Mouse (Mus musculus): ENCODE data around the gene Pced1b.

Gene Pced1b

DNA sequence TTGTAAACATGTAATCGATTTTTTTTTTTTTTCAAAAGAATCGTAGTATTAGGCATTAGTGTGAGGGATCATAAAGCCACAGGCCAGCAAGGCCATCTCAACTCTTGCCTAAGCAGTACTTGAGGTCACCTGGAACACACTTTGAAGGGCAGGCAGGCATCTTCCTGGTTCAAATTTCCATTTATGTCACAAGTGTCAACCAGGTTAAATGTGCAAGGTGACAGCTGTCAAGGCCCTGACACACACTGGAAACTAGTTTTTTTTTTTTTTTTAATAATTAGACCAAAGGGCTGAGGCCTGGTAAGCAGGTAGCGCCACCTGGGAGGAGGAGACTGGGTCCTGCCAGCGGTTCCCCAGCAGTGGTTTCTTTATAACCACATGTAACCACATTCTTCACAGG lies 131.2 kb downstream of the Pced1b start:
- TF ChIP-seq GATA4 (IDR thresholded peaks at IDR 0.05; ENCODE audit: insufficient replicate concordance, low read length): no peak

DNA sequence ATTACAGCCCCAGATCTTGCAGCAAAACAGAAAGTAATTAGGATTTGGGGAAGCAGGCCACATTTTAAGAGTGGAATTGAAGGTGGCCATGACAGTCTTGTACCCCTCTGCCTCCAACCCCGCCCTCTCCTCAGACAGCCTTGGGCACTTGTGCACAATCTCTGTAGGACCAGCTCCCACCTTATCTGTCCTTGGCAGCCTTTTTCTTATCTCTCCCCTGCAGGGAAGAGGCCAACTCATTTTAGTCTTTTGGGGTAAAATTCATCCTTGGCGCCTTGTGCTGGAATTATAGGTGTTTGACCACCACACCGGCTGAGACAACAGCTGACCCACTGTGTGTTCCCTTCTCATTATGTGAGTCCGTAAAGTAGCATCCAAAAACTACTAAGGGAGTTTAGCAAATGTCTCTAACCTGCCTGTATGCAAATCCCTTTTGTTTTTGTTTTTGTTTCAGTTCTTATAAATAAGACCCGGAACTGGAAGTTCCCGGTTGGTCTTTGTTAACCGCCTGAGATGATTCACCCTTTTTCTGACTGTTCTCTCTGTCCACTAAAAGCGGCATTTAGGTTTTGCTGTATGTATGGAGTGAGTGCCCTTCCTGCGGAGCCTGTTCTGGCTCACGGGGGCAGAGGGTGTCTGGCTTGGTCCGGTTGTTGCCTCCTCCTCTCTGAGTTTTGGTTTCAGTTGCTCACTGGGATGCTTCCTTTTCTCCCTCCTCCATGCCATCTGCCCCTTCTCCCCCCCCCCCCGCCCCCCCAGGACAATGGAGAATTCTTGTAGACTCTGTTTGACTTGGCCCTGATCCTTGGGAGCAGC lies 132.8 kb downstream of the Pced1b start:
- no peak for TF ChIP-seq GATA4 (IDR thresholded peaks at IDR 0.05; ENCODE audit: insufficient replicate concordance, low read length)

- TF ChIP-seq GATA4 (IDR thresholded peaks at IDR 0.05; ENCODE audit: insufficient replicate concordance, low read length): no peak
These were observed 135.7 kb downstream of the Pced1b start for GRCm38 (mm10) chr15:97382567-97382966.

- TF ChIP-seq GATA4 (IDR thresholded peaks at IDR 0.05; ENCODE audit: insufficient replicate concordance, low read length): no peak
These were observed 136.7 kb downstream of the Pced1b start for GRCm38 (mm10) chr15:97383523-97384141.

DNA sequence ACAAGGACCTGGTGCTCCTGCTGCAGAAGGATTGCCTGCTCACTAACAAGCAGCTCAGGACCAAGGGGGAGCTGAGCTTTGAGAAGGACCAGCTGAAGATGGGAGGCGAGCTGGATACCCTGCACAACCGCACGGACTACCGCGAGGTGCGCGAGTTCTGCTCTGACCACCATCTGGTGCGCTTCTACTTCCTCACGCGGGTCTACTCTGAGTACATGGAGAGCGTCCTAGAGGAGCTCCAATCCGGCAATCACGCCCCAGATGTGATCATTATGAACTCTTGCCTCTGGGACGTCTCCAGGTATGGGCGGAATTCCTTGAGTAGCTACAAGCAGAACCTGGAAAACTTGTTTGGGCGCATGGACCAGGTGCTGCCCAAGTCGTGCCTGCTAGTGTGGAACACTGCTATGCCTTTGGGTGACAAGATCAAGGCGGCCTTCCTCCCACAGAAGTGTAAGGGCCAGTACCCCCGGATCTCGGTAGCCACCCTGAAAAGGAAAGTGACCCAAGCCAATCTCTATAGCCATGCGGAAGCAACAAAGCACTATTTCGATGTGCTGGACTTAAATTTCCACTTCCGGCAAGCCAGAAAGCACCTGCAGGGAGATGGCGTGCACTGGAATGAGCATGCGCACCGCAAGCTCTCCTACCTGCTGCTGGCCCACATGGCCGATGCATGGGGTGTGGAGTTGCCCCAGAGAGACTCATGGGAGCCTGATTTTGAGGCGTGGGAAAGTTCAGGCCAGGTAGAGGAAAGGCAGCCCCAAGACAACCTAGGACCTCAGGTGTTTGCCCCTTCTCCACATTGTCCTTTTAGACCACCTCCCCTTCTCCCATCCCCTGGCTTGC lies 137.5 kb downstream of the Pced1b start:
- no peak for TF ChIP-seq GATA4 (IDR thresholded peaks at IDR 0.05; ENCODE audit: insufficient replicate concordance, low read length)

DNA sequence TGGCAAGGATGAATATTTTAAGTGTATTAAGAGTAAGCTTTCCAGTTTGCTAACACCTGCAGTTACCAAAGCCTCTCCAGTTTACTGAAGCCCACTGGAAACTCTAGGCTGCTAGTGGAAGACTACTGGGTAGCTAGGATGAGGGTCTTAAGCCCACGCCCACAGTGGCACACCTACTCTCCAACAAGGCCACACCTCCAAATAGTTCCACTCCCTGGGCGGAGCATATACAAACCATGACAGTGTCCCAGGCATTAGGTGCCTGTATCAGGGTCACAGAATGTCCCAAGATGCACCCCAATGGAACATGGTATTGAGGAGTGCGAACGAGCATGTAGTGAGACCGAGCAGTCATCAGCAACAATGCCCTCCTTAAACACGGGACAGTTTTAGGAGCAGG lies 140.9 kb downstream of the Pced1b start:
- no peak for TF ChIP-seq GATA4 (IDR thresholded peaks at IDR 0.05; ENCODE audit: insufficient replicate concordance, low read length)

GRCm38 (mm10) chr15:97389577-97389976 lies 142.7 kb downstream of the Pced1b start:
- no peak for TF ChIP-seq GATA4 (IDR thresholded peaks at IDR 0.05; ENCODE audit: insufficient replicate concordance, low read length)

GRCm38 (mm10) chr15:97390778-97391177 lies 143.9 kb downstream of the Pced1b start:
- TF ChIP-seq GATA4 (IDR thresholded peaks at IDR 0.05; ENCODE audit: insufficient replicate concordance, low read length): no peak

GRCm38 (mm10) chr15:97391436-97391835 lies 144.5 kb downstream of the Pced1b start:
- TF ChIP-seq GATA4 (IDR thresholded peaks at IDR 0.05; ENCODE audit: insufficient replicate concordance, low read length): no peak

DNA sequence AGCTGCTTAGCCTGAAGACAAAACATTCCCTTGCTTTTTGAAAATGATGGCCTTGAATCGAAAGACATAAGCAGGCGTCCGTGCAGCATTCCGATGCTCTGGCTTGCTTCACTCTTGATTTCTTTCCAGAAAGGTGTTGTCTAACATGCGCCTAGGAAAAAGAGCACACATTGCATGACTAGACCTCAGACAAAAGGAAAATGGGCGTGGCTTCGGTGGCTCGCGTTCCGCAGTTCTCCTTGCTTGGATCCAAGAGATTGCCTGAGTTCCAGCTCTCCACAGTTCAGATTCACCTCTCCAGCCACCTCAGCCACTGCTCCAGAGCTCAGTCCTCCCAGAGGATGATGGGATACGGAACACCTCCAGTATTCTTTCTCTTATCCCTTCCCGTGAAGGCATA lies 147.7 kb downstream of the Pced1b start:
- TF ChIP-seq GATA4 (IDR thresholded peaks at IDR 0.05; ENCODE audit: insufficient replicate concordance, low read length): no peak

DNA sequence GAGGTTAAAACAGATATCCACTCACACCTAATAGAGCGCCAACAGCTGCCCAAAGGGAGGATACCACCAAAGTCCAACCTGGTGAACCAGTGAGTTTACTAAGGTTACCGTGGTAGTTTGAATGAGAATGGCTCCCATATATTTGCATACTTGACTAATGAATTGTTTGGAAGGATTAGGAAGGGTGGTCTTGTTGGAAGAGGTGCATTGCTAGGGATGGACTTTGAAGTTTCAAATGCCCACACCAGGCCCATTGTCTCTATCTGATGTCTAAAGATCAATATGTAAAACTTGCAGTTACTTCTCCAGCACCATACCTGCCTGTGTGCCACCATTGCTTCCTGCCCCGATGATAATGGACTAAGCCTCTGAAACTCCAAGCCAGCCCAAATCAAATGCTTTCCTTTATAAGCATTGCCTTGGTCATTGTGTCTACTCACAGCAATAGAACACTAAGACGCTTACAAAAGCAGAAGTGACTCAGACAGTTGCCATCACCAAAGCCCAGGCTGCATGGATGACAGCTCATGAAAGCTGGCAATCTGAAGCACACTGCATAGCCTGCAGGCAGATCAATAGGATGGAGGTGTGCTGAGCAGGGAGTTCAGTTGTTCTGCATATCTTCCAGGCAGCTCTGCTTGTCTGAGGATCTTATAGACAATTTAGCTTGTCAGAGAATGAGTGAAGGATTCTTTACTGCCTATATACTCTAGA lies 149.8 kb downstream of the Pced1b start:
- no peak for TF ChIP-seq GATA4 (IDR thresholded peaks at IDR 0.05; ENCODE audit: insufficient replicate concordance, low read length)

DNA sequence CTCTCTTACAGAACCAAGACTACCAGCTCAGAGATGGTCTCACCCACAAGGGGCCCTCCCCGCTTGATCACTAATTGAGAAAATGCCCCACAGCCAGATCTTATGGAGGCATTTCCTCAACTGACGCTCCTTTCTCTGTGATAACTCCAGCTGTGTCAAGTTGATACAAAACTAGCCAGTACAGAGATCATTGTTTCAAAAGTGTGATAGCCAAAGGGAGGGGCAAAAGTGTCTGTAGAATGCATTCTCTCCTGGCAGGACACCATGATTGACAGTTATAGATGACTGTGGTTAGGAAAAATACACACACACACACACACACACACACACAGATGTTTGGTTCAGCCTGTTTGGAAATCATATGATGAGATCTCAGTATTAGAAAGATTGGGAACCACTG lies 150.9 kb downstream of the Pced1b start:
- no peak for TF ChIP-seq GATA4 (IDR thresholded peaks at IDR 0.05; ENCODE audit: insufficient replicate concordance, low read length)

DNA sequence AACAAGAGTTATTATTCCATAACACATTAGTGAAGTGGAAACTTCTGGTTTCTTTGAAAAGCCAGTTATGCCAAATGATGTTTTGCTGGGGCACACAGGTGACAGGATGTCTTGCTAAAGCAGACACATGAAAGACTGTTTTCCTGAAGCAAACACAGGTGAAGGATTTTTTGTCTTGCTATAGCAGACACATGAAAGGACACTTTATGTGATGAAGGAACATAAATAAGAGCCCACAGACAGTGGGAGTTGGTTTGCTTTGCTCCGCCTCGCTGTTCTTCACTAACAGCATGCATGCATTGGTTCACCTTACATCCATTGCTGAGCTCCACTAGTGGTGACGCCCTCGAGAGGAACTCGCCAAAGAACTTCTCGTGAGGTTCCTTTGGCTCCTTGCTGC lies 154.0 kb downstream of the Pced1b start:
- TF ChIP-seq GATA4 (IDR thresholded peaks at IDR 0.05; ENCODE audit: insufficient replicate concordance, low read length): no peak

DNA sequence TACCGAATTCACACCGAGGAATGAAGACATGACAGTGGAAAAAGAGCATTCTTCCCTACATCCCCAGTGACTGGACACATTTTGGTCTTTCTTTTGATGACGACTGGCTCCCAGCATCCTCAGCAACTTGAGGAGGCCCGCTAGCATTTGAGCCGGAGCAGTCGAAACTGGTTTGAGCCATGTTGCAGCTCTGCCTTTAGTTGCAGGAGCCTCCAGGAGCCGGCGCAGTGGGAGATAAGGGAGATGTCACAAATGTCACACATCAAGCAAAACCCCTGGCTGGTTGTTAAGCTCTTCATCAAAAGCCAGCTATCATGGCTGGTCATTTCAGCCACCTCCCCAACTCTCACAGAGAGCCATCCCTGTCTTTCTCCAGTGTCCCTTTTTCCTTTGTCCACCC lies 157.6 kb downstream of the Pced1b start:
- TF ChIP-seq GATA4 (IDR thresholded peaks at IDR 0.05; ENCODE audit: insufficient replicate concordance, low read length): no peak

- no peak for TF ChIP-seq GATA4 (IDR thresholded peaks at IDR 0.05; ENCODE audit: insufficient replicate concordance, low read length)
These were observed 158.1 kb downstream of the Pced1b start for GRCm38 (mm10) chr15:97404998-97405397.
